Mouse (Mus musculus) kidney, embryonic 16.5 days (tissue): ENCODE data around the gene Mllt11. TPM values are rescaled to one million over a fixed set of nuclear protein-coding genes. Genes with fewer than 3 reads are reported as not detected.

ENCODE experiments used
- ATAC-seq: fragments of 200-750 bp; cut with Nextera tagmentation; 2 replicates; pipeline ENCODE4 v1.8.0; 2017; ENCODE audit warnings: moderate TSS enrichment; ENCODE audit not compliant: low FRiP score, low TSS enrichment
- H3K27ac ChIP-seq: fragments of 300-500 bp; sonication (generic); 2 replicates; pipeline ENCODE4 v1.5.1; 2014; ENCODE audit warnings: low read length
- H3K27me3 ChIP-seq: fragments of 300-500 bp; sonication (generic); 2 replicates; pipeline ENCODE4 v1.6.1; 2014; ENCODE audit warnings: low read length, control low read depth, mixed read lengths; ENCODE audit not compliant: insufficient read depth
- H3K36me3 ChIP-seq: fragments of 300-500 bp; sonication (generic); 2 replicates; pipeline ENCODE4 v1.6.1; 2014; ENCODE audit warnings: low read length, control low read depth, mixed read lengths; ENCODE audit not compliant: insufficient read depth
- H3K4me1 ChIP-seq: fragments of 300-500 bp; sonication (generic); 2 replicates; pipeline ENCODE4 v1.6.1; 2014; ENCODE audit warnings: low read length, control low read depth, mixed read lengths; ENCODE audit not compliant: insufficient read depth
- H3K4me2 ChIP-seq: fragments of 300-500 bp; sonication (generic); replicated peaks from 2 replicates; pipeline ENCODE4 v1.6.1; 2014; ENCODE audit warnings: low read depth, low read length
- H3K4me3 ChIP-seq: fragments of 300-500 bp; sonication (generic); 2 replicates; pipeline ENCODE4 v1.5.1; 2014; ENCODE audit warnings: mild to moderate bottlenecking, low read length
- H3K9ac ChIP-seq: fragments of 300-500 bp; sonication (generic); replicated peaks from 2 replicates; pipeline ENCODE4 v1.6.1; 2014; ENCODE audit warnings: low read length
- H3K9me3 ChIP-seq: fragments of 300-500 bp; sonication (generic); 2 replicates; pipeline ENCODE4 v1.6.1; 2016; ENCODE audit warnings: low read length, control low read depth
- WGBS: fragments of 180-500 bp; shearing (Covaris S2); extraction: QIAGEN DNeasy Blood & Tissue Kit; methylation state at CpG from one replicate; pipeline ENCODE4 v1.1.7; 2014; 5-methylcytosine and 5-hydroxymethylcytosine counted together
- polyA plus RNA-seq: library from polyadenylated mRNA; unstranded; fragments of >200 nt; fragmentation: Nextera tagmentation; extraction: Ambion mirVana; gene quantifications from 2 replicates; pipeline ENCODE4 v1.2.1, GENCODE M21; 2015

Mllt11 gene
- polyA plus RNA-seq = 14.0 and 16.6 TPM in 2 replicates

GRCm38 (mm10) chr3:95231298-95232221, at the start of gene Mllt11:
Gene Mllt11 (minus strand): TSS chr3:95232171.
- peak within 1 kb of the TSS; percentile 97 for H3K9ac ChIP-seq
- ATAC-seq = no peak
- H3K4me2 ChIP-seq = peak within 1 kb of the TSS; percentile 88
- no peaks in the 10 kb centered on the region for H3K9me3 ChIP-seq
- H3K4me3 ChIP-seq = peak within 1 kb of the TSS; percentile 87
- H3K27ac ChIP-seq = peak within 1 kb of the TSS; percentile 98
- peaks cover 38% of the 10 kb centered on the region for H3K36me3 ChIP-seq
- H3K4me1 ChIP-seq = peaks cover 32% of the 10 kb centered on the region
- 54% methylated on average over 13 of the region's 13 CpGs for WGBS
- no peaks in the 10 kb centered on the region for H3K27me3 ChIP-seq

GRCm38 (mm10) chr3:95281216-95282126, 49.5 kb upstream of the Mllt11 start, which contains the start of the genes Mindy1 and Prune1:
Gene Mindy1 (plus strand): TSS chr3:95281345.
Gene Prune1 (minus strand): TSS chr3:95282076.
- H3K4me2 ChIP-seq = peak within 1 kb of the TSS; percentile 80
- no peaks in the 10 kb centered on the region for H3K9me3 ChIP-seq
- peak within 1 kb of the TSS; percentile 73 for H3K4me3 ChIP-seq
- WGBS = under 1% methylated on average over 53 of the region's 53 CpGs
- peak within 1 kb of the TSS; percentile 99 for H3K27ac ChIP-seq
- peaks cover 43% of the 10 kb centered on the region for H3K4me1 ChIP-seq
- H3K9ac ChIP-seq = peak within 1 kb of the TSS; percentile 87
- H3K36me3 ChIP-seq = no peaks in the 10 kb centered on the region
- ATAC-seq = peak; percentile 88
- H3K27me3 ChIP-seq = no peaks in the 10 kb centered on the region

- Histone ChIP-seq H3K27ac (peak overlapping the region; percentile 92), H3K36me3 (no peaks in the 10 kb centered on the region), H3K27me3 (no peaks in the 10 kb centered on the region), H3K4me3 (peak overlapping the region; percentile 73), H3K9ac (peak overlapping the region; percentile 86), H3K4me2 (peak overlapping the region; percentile 80), H3K4me1 (peaks cover 36% of the 10 kb centered on the region), H3K9me3 (no peaks in the 10 kb centered on the region)
- 14% methylated on average over 8 of the region's 8 CpGs for WGBS
- ATAC-seq = no peak
Measured at GRCm38 (mm10) chr3:95280747-95281146, 48.8 kb upstream of the Mllt11 start.

GRCm38 (mm10) chr3:95277149-95277551, 45.2 kb upstream of the Mllt11 start:
- no peaks in the 10 kb centered on the region for H3K36me3 ChIP-seq
- no peak overlapping the region for H3K4me2 ChIP-seq
- 71% methylated on average over 1 of the region's 1 CpGs for WGBS
- no peaks in the 10 kb centered on the region for H3K27me3 ChIP-seq
- H3K9me3 ChIP-seq = no peaks in the 10 kb centered on the region
- no peak for ATAC-seq
- H3K27ac ChIP-seq = peak overlapping the region; percentile 23; the same call in 1 of the 2 replicates
- peaks cover 15% of the 10 kb centered on the region for H3K4me1 ChIP-seq
- no peak overlapping the region for H3K9ac ChIP-seq
- H3K4me3 ChIP-seq = no peak overlapping the region

- no peaks in the 10 kb centered on the region for H3K27me3 ChIP-seq
- no peaks in the 10 kb centered on the region for H3K36me3 ChIP-seq
- no peak overlapping the region for H3K4me3 ChIP-seq
- H3K27ac ChIP-seq = no peak overlapping the region
- no peaks in the 10 kb centered on the region for H3K9me3 ChIP-seq
- no peak overlapping the region for H3K9ac ChIP-seq
- no peak for ATAC-seq
- no peak overlapping the region for H3K4me2 ChIP-seq
- WGBS = 52% methylated on average over 5 of the region's 5 CpGs
- peaks cover 15% of the 10 kb centered on the region for H3K4me1 ChIP-seq
Measured at GRCm38 (mm10) chr3:95276428-95276934, 44.5 kb upstream of the Mllt11 start.

GRCm38 (mm10) chr3:95275161-95275560, 43.2 kb upstream of the Mllt11 start:
- 54% methylated on average over 6 of the region's 6 CpGs for WGBS
- no peaks in the 10 kb centered on the region for H3K36me3 ChIP-seq
- H3K27me3 ChIP-seq = no peaks in the 10 kb centered on the region
- no peak overlapping the region for H3K27ac ChIP-seq
- H3K9me3 ChIP-seq = no peaks in the 10 kb centered on the region
- H3K4me2 ChIP-seq = no peak overlapping the region
- H3K4me3 ChIP-seq = no peak overlapping the region
- no peak overlapping the region for H3K9ac ChIP-seq
- ATAC-seq = no peak
- H3K4me1 ChIP-seq = peaks cover 10% of the 10 kb centered on the region

- Histone ChIP-seq H3K36me3 (no peaks in the 10 kb centered on the region), H3K4me1 (peaks cover 14% of the 10 kb centered on the region), H3K9me3 (no peaks in the 10 kb centered on the region), H3K4me3 (no peak overlapping the region), H3K9ac (no peak overlapping the region), H3K4me2 (no peak overlapping the region), H3K27ac (no peak overlapping the region), H3K27me3 (no peaks in the 10 kb centered on the region)
- ATAC-seq = no peak
- 99% methylated on average over 4 of the region's 4 CpGs for WGBS
Measured at GRCm38 (mm10) chr3:95274453-95274852, 42.5 kb upstream of the Mllt11 start.

- WGBS = 94% methylated on average over 5 of the region's 5 CpGs
- ATAC-seq = no peak
Measured at GRCm38 (mm10) chr3:95273471-95273870, 41.5 kb upstream of the Mllt11 start.

GRCm38 (mm10) chr3:95270766-95271364, 38.9 kb upstream of the Mllt11 start:
- H3K27ac ChIP-seq = no peak overlapping the region
- no peak overlapping the region for H3K4me3 ChIP-seq
- 81% methylated on average over 12 of the region's 12 CpGs for WGBS
- peaks cover 3% of the 10 kb centered on the region; the same call in 1 of the 2 replicates for H3K4me1 ChIP-seq
- ATAC-seq = no peak
- no peak overlapping the region for H3K9ac ChIP-seq
- no peak overlapping the region for H3K4me2 ChIP-seq
- no peaks in the 10 kb centered on the region for H3K27me3 ChIP-seq
- peaks cover 12% of the 10 kb centered on the region for H3K36me3 ChIP-seq
- no peaks in the 10 kb centered on the region for H3K9me3 ChIP-seq

More at GRCm38 (mm10) chr3:95273471-95273870, 41.5 kb upstream of the Mllt11 start:
- no peaks in the 10 kb centered on the region for H3K36me3 ChIP-seq
- no peaks in the 10 kb centered on the region for H3K9me3 ChIP-seq
- no peaks in the 10 kb centered on the region for H3K27me3 ChIP-seq
- H3K4me2 ChIP-seq = no peak overlapping the region
- H3K27ac ChIP-seq = no peak overlapping the region
- peaks cover 14% of the 10 kb centered on the region for H3K4me1 ChIP-seq
- no peak overlapping the region for H3K9ac ChIP-seq
- no peak overlapping the region for H3K4me3 ChIP-seq
